Mouse (Mus musculus) spleen, adult 2 months (tissue): ENCODE measurements at regions not wholly inside any gene's neighbourhood (a gene's known extent, or its start where the extent isn't known, plus 50 kb on each side); places are given as distances from the start of the nearest gene placed in this dataset.

Source experiments
- DNase-seq, 2 experiments: peaks; one replicate each; pipeline versions ENCODE4 v3.0.0 to v3.0.0-alpha.2; 2012 to 2021; ENCODE audit warnings: low spot score in 2 of 2, low read depth in 1 of 2
- H3K27ac ChIP-seq: fragments of 200-500 bp; 2 replicates; pipeline ENCODE4 v1.5.1; 2012; ENCODE audit warnings: low read length, inconsistent platforms; ENCODE audit not compliant: insufficient read depth
- H3K27me3 ChIP-seq: fragments of 200-500 bp; 2 replicates; pipeline ENCODE4 v1.6.1; 2012; ENCODE audit warnings: mild to moderate bottlenecking, moderate library complexity, low read length, inconsistent platforms; ENCODE audit not compliant: control insufficient read depth, insufficient read depth
- H3K36me3 ChIP-seq: fragments of 200-500 bp; 2 replicates; pipeline ENCODE4 v1.6.1; 2012; ENCODE audit warnings: mild to moderate bottlenecking, low read length, inconsistent platforms; ENCODE audit not compliant: control insufficient read depth, insufficient read depth
- H3K4me1 ChIP-seq: fragments of 200-500 bp; 2 replicates; pipeline ENCODE4 v1.6.1; 2011; ENCODE audit warnings: inconsistent platforms; ENCODE audit not compliant: control insufficient read depth, insufficient read depth, insufficient read length
- H3K4me3 ChIP-seq: fragments of 200-500 bp; 2 replicates; pipeline ENCODE4 v1.5.1; 2011; ENCODE audit warnings: mild to moderate bottlenecking, inconsistent platforms; ENCODE audit not compliant: insufficient read depth, insufficient read length; ENCODE audit errors: extremely low read depth
- CTCF ChIP-seq: fragments of 200-500 bp; IDR thresholded peaks from 2 replicates; pipeline ENCODE4 v1.5.1; 2011; ENCODE audit warnings: mild to moderate bottlenecking, inconsistent platforms; ENCODE audit not compliant: insufficient read depth, insufficient read length, insufficient replicate concordance; ENCODE audit errors: extremely low read depth
- POLR2A ChIP-seq: fragments of 200-500 bp; IDR thresholded peaks from 2 replicates; pipeline ENCODE4 v1.6.1; 2011; ENCODE audit warnings: low read depth, low read length, inconsistent platforms
- whole genome bisulfite sequencing: fragments of 180-500 bp; shearing (Covaris S2); methylation state at CpG from one replicate; pipeline ENCODE4 v1.1.7; 2018; 5-methylcytosine and 5-hydroxymethylcytosine counted together

DNA sequence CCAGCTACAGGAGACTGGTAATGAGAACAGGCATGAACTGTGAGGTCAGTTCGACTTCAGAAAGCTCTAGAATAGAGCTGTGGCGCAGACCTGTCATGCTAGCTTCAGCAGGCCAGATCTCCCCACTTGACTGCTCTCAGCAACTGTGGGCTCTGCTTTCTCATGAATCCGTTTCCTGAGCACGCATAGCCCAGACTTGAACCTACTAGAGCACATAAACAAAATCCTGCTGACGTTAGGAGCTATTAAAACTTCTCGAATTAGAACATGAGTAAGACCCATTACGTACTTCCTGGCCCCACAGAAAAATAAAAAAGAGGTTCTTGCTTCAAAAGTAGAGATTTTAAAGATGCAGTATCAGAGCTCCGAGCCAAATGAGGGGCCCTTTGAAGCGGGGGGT is 165.1 kb upstream of the Serp2 start:
- H3K27ac ChIP-seq: no peak overlapping the region
- H3K36me3 ChIP-seq: no peaks in the 10 kb centered on the region
- H3K4me3 ChIP-seq: no peak overlapping the region
- H3K27me3 ChIP-seq: no peaks in the 10 kb centered on the region; the same call in 1 of the 2 replicates
- no peak for TF ChIP-seq POLR2A
- TF ChIP-seq CTCF: no peak
- peak in 1 of 2 experiments; percentile 14 for DNase-seq
- no peaks in the 10 kb centered on the region for H3K4me1 ChIP-seq
- 46% methylated on average over 9 of the region's 9 CpGs for WGBS

GRCm38 (mm10) chr14:76717081-76717480 is 160.4 kb upstream of the Serp2 start:
- H3K4me1 ChIP-seq: no peaks in the 10 kb centered on the region
- no peak overlapping the region for H3K27ac ChIP-seq
- no peaks in the 10 kb centered on the region for H3K36me3 ChIP-seq
- 96% methylated on average over 3 of the region's 3 CpGs for WGBS
- TF ChIP-seq POLR2A: no peak
- TF ChIP-seq CTCF: no peak
- no peak for DNase-seq
- no peak overlapping the region for H3K4me3 ChIP-seq
- no peaks in the 10 kb centered on the region for H3K27me3 ChIP-seq

GRCm38 (mm10) chr14:76714727-76715126 is 158.0 kb upstream of the Serp2 start:
- Histone ChIP-seq H3K27ac (no peak overlapping the region), H3K27me3 (no peaks in the 10 kb centered on the region), H3K4me3 (no peak overlapping the region), H3K4me1 (no peaks in the 10 kb centered on the region), H3K36me3 (no peaks in the 10 kb centered on the region)
- TF ChIP-seq POLR2A (no peak), CTCF (no peak)
- DNase-seq: no peak
- WGBS: 74% methylated on average over 4 of the region's 4 CpGs

DNA sequence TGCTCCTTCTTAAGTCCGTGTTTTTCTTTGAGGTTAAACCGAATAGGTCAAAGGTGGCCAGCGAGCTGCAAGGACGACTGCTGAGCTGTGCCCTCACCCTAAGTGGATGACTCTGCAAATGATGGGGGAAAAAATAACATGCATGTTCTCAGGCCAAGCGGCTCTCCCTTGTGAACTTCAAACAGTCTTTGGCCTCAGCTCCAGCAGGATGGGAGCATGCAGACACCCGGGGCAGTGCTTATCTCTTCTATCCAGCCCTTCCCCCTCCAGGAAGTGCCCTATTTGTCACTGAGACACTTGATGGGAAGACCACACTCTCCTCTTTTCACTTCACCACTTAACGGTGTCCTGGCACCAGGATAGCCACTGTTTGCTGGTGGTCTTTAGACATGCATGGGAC is 157.3 kb upstream of the Serp2 start:
- Histone ChIP-seq H3K27me3 (no peaks in the 10 kb centered on the region), H3K4me1 (no peaks in the 10 kb centered on the region), H3K27ac (no peak overlapping the region), H3K36me3 (no peaks in the 10 kb centered on the region), H3K4me3 (no peak overlapping the region)
- TF ChIP-seq POLR2A (no peak), CTCF (no peak)
- 22% methylated on average over 7 of the region's 7 CpGs for WGBS
- DNase-seq: no peak

GRCm38 (mm10) chr14:76708728-76709127 is 152.0 kb upstream of the Serp2 start:
- Histone ChIP-seq H3K4me1 (no peaks in the 10 kb centered on the region), H3K27me3 (no peaks in the 10 kb centered on the region), H3K4me3 (no peak overlapping the region), H3K36me3 (no peaks in the 10 kb centered on the region), H3K27ac (no peak overlapping the region)
- no peak for DNase-seq
- TF ChIP-seq POLR2A (no peak), CTCF (no peak)
- 90% methylated on average over 11 of the region's 11 CpGs for WGBS

- WGBS: 75% methylated on average over 7 of the region's 7 CpGs
- no peak for DNase-seq
- H3K36me3 ChIP-seq: no peaks in the 10 kb centered on the region
- no peak overlapping the region for H3K27ac ChIP-seq
- H3K4me1 ChIP-seq: peaks cover 6% of the 10 kb centered on the region; the same call in 1 of the 2 replicates
- H3K4me3 ChIP-seq: no peak overlapping the region
- TF ChIP-seq POLR2A (no peak), CTCF (no peak)
- H3K27me3 ChIP-seq: no peaks in the 10 kb centered on the region
Observed at GRCm38 (mm10) chr14:76703373-76703764, 146.7 kb upstream of the Serp2 start.

DNA sequence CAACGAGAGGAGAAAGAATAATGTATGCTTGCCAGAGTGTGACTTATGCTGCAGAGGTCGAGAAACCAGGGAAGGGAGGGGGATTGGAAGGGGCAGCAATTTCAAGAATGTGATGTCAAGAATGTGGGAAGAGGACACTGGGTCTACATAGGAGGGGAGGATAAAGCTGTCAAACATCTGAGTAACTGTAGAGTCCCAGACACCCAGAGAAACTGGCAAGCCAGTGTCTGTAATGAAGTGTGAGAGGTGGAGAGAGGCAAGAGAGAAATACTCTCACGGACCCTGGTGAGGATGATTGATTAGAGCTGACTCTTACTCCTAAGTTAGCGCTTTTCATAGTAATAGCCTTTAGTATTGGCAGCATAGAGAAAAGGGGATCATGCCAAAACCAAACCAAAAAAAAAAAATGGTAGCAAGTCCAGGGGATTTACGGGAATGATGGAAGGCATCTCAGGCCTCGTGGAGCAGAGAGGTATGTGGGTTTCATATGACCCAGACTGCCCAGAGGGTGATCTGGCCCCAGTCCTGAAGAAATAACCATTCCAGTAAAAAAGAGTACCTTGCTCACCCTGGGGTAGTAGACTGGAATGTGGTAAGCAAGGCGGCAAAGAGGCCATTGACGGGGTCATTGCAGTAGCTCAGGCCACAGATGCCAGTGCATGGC is 146.2 kb upstream of the Serp2 start:
- no peak overlapping the region for H3K27ac ChIP-seq
- peaks cover 6% of the 10 kb centered on the region; the same call in 1 of the 2 replicates for H3K4me1 ChIP-seq
- TF ChIP-seq POLR2A (no peak), CTCF (no peak)
- H3K4me3 ChIP-seq: no peak overlapping the region
- no peaks in the 10 kb centered on the region for H3K27me3 ChIP-seq
- DNase-seq: no peak
- no peaks in the 10 kb centered on the region for H3K36me3 ChIP-seq
- 78% methylated on average over 8 of the region's 8 CpGs for WGBS
